Mouse (Mus musculus): ENCODE measurements at regions not wholly inside any gene's neighbourhood (a gene's known extent, or its start where the extent isn't known, plus 50 kb on each side); places are given as distances from the start of the nearest gene placed in this dataset.

DNA sequence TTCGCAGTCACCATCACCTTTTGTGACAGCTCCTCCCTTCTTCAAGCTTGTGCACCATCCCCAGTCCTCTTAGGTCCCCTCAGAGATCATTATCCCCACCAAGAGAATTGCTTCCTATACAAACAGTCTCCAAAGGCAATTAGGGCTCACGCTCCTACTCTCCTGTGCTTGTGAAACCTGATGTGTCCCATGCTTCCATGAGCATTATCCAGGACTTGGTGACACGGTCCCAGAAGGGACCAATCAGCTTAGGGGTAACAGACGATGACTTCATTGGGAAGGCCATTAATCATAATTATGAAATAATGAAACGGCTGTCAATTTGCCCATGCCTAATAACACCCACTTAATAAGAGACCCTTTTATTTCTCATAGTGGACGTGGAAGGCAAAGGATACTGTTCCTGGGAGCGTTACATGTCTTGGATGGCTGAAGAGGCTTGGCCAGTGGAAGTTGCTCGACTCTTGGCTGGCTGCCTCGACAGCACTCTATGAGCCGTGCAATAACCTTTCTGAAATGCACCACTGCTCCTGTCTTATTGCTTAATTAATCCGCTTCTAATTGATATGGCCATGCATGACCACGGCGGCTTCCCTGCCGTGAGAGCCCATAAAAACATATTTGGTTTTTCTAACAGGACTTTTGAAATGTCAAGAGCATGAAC, 207.4 kb upstream of the Tox3 start:
- TF ChIP-seq POLR2A (IDR thresholded peaks at IDR 0.05; ENCODE audit: control insufficient read depth, low read depth, low read length) (no peak), CTCF (IDR thresholded peaks at IDR 0.05; ENCODE audit: control insufficient read depth, insufficient read depth, insufficient replicate concordance, low read depth, low read length) (no peak)
